Mouse (Mus musculus) NIH3T3 (cell line): ENCODE measurements around the gene Gm11627.
A peak's percentile ranks its signal among the peaks of the same experiment; 100 is the strongest.
"Not testable (repeated sequence)": the region's sequence is repeated elsewhere in the genome, so short reads cannot be mapped to it uniquely, and the experiment has no call there.

Experiments used
- DNase-seq: peaks from one replicate; pipeline ENCODE4 v3.0.0-alpha.2; 2012; ENCODE audit warnings: low read depth

Gm11627 gene

GRCm38 (mm10) chr11:102564952-102565671 is 14.1 kb downstream of the Gm11627 start:
- DNase-seq, result not testable (repeated sequence)

DNA sequence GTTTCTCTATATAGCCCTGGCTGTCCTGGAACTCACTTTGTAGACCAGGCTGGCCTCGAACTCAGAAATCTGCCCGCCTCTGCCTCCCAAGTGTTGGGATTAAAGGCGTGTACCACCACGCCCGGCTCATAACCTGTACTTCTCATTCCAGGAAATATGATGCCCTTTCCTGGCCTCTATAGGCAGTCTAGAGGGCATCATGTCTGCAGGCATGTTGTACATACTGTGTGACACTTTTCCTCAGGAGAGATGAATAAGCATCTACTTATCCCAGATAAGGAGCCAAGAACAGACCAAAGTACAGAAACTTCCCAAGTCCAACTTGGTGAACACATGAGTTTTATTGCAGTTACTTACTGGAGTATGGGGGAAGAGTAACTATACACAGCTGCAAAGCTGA is 20.6 kb downstream of the Gm11627 start:
- DNase-seq, result no peak

DNA sequence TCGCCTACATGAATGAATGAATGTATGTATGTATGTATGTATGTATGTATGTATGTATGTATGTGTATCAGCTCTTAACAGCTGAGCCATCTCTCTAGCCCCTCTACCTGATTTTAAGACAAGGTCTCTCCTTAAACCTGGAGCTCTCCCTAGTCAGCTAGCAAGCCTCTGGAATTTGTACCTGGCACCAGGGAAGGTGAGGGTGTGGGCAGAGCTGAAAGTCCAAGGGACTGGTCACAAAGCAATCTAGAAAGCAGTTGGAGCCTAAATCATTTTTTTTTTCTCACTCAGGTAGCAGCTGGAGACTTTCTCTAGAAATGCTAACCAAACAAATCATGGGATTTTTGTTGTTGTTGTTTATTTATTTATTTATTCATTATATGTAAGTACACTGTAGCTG is 21.9 kb downstream of the Gm11627 start:
- DNase-seq, result no peak

DNA sequence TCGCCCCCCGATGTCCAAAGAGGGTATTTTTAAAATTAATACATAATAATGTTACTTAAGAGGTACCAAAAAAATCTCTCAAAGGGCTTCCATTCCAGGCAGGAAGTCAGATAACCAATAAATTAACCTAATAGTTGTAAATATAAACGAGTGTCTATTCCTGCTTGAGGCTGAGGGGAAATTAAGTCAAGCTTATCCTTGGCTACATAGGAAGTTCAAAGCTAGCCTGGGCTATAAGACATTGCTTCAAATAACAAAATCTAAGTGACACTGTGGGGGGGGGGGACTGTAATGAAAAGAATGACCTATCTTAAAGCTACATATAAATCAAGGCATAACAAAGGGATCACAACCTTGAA is 22.6 kb downstream of the Gm11627 start:
- DNase-seq, result no peak

- peak; percentile 99 for DNase-seq
Measured at GRCm38 (mm10) chr11:102556031-102556715, 23.1 kb downstream of the Gm11627 start, which contains the start of gene Gpatch8. Gpatch8 (minus strand) TSS chr11:102556392.

DNA sequence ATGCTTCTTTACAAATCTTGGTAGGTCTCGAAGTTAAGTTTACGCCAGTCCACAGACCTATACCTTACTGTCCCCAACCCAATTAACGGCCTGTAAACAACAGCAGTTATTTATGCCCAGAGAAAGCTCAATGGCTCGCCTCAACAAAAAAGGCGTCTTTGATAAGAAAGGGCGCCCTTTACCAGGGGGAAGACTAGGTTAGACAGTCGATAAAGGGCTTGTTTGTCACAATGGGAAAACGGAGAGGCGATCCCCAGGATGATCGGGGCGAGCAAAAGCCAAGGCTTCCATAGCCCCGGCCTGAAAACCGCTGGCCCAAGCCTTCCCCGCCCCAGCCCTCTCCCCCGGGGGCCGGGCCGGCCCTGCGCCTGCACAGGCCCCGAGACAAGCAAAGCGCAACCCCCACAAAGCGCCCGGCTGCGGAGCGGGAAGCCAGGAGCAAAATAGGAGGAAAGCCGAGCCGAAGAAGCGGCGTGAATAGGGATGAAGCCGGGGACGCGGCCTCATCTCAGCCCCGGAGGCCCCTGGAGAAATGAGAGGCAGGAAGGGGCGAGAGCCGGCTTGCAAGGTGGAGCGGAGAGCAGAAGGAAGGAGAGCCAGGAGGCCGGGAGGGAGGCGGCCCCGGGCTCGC is 23.7 kb downstream of the Gm11627 start:
- DNase-seq, result no peak

GRCm38 (mm10) chr11:102552051-102552450 is 27.2 kb downstream of the Gm11627 start:
- DNase-seq, result no peak

DNA sequence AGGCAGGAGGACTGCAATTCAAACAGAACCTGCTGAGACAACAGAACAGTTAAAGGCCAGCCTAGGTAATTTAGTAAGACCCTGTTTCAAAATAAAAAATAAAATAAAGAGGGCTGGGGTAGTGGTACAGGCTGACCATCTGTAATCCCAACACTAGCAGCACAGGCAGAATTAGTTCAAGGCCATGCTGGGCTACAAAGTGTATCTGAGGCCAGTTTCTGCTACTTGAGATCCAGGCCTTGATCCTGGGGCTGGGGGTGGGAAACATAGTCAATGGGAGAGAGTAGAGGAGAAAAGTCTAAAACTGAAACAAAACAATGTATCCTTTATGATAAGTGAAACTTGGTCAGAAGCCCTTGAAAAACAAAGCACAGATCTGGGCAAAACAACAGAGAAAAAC is 28.1 kb downstream of the Gm11627 start:
- no peak for DNase-seq

- DNase-seq, result no peak
Measured at GRCm38 (mm10) chr11:102541471-102541870, 37.8 kb downstream of the Gm11627 start.

DNA sequence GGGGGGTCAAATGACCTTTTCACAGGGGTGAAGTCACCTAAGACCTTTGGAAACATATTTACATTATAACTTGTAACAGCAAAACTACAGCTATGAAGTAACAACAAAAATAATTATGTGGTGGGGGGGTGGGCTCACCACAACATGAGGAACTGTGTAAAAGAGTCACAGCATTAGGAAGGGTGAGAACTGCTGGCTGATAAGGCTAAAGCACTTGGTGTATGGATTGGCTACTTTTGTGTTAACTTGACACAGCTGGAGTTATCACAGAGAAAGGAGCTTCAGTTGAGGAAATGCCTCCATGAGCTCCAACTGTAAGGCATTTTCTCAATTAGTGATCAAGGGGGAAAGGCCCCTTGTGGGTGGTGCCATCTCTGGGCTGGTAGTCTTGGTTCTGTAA is 39.0 kb downstream of the Gm11627 start:
- DNase-seq, result not testable (repeated sequence)

DNA sequence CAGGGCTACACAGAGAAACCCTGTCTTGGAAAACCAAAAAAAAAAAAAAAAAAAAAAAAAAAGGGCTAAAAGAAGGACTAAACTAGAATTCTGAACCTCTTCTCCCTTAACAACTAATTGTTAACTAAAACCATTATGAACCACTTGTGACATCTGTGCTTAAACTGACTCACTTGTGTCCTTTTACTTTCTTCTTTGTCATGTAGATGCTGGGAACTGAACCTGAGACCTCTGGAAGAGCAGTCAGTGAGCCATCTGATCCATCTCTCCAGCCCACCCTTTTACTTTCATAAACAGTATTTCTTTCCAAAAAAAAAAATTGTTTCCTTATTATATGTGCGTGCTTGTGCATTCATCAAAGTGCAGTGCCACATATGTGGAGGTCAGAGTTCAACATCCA is 39.6 kb downstream of the Gm11627 start:
- DNase-seq, result no peak

DNA sequence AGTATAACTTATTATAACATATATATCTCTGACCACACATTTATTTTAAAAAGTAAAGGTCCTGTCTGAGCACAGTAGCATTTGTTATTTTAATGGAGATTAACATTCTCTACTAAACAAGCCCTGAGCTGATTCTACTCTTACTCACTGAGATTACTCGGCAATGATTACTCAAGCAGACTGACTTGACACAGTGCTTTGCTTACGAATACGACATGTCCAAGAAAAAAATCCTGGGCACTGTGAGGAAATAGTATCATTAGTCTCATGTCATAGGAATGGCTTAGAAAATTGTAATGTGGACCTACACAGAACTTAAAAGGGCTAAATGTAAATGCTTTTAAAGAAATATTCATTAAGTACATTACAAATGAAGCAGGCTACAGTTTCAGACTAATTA is 43.1 kb downstream of the Gm11627 start:
- DNase-seq, result peak; percentile 60

DNA sequence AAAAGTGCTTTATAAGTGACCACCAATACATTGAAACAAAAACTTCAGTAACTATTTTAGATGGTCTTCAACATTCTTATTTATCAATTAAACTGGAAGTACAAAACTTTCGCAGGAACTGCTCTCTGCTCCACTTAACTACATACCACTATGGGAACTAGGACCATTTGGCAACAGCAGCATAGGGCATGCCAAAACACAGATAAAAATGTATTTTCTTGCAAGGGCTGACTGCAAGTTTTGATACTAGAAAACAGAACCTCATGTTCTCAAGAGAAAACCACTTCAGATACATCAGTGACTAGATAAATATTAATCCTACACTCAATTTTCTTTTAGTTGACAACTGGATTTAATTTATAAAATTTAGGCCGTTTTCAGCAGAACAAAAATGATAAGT is 45.2 kb downstream of the Gm11627 start:
- DNase-seq, result no peak

DNA sequence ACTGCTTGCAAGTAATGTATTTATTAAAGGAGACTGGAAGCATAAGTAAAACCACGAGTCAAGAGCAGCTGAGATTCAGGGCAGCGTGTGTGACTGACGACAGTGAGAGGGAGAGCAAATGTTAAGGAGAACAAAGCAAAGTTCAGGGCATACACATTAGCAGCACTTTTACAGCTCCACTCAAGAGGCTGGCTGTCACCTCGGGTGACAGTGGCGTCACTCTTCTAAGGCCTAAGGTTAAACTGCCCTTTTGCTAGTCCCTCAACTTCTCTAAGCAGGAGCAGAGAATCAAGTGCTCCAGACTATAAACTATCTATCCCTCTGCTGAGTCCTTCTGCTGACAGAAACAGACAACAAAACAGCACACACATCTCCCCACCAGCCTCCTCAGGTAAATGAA is 47.8 kb downstream of the Gm11627 start:
- DNase-seq, result no peak
